Mouse (Mus musculus) c-Kit-positive CD71-negative TER-119-negative erythroid progenitor cells, embryonic 14.5 days (primary cell): ENCODE data around the gene Cntnap1.
A peak's percentile ranks its signal among the peaks of the same experiment; 100 is the strongest.

Source experiments
- DNase-seq: peaks from one replicate; pipeline ENCODE4 v3.0.0-alpha.2; 2013; ENCODE audit warnings: low read depth

Cntnap1 gene

DNA sequence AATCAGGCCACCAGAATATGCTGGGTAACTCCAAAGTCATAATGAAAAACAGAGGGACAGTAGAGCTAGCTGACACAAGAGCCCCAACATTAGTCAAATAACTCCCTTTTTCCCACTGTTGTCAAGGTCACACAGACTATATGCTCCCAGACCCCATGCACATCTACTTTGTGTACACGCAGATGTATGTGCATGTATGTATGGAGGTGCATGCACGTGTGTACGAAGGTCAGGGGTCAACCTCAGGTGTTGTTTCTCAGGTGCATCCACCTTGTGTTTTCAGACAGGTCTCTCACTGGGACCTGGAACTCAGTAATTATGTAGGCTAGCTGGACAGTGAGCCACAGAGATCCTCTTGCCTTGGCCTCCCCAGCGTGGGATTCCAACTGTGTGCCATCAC is 15.1 kb downstream of the Cntnap1 start:
- DNase-seq = no peak

DNA sequence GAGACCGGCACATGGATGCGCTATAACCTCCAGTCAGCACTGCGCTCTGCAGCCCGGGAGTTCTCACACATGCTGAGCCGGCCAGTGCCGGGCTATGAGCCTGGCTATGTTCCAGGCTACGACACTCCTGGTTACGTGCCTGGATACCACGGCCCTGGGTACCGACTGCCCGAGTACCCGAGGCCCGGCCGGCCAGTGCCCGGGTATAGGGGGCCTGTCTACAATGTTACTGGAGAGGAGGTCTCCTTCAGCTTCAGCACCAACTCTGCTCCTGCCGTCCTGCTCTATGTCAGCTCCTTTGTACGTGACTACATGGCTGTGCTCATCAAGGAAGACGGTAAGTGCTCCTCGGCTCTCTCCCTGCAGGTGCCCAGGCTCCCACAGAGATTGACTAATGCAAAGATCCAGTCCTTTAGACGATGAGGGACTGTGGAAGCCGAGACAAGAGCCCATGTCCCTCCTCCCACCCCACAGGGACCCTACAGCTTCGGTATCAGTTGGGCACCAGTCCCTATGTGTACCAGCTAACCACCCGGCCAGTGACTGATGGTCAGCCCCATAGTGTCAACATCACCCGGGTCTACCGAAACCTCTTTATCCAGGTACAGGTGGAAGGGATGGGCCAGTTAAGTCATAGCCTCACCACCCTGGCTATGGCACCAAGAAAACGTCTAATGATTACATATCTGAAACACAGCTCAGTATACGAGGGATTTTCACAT is 16.4 kb downstream of the Cntnap1 start:
- no peak for DNase-seq

DNA sequence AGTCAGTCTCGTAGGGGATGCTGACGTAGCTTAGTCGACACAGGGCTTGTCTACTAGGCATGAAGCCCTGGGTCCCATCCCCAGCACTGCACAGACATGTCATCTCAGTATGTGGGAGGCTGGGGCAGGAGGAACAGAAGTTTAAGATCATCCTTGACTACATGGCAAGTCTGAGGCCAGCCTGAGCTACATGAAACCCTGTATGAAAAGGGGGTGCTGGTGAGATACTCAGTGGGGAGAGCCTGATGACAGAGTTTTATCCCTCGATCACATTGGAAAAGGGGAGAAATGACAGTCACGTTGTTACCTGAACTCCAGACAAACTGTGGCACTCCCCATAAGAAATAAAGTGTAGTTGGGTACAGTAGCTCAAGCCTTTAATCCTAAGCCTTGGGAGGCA is 17.2 kb downstream of the Cntnap1 start:
- DNase-seq = no peak

GRCm38 (mm10) chr11:101188166-101188805 is 18.0 kb downstream of the Cntnap1 start:
- DNase-seq = no peak

GRCm38 (mm10) chr11:101189495-101190180 is 19.3 kb downstream of the Cntnap1 start:
- no peak for DNase-seq

DNA sequence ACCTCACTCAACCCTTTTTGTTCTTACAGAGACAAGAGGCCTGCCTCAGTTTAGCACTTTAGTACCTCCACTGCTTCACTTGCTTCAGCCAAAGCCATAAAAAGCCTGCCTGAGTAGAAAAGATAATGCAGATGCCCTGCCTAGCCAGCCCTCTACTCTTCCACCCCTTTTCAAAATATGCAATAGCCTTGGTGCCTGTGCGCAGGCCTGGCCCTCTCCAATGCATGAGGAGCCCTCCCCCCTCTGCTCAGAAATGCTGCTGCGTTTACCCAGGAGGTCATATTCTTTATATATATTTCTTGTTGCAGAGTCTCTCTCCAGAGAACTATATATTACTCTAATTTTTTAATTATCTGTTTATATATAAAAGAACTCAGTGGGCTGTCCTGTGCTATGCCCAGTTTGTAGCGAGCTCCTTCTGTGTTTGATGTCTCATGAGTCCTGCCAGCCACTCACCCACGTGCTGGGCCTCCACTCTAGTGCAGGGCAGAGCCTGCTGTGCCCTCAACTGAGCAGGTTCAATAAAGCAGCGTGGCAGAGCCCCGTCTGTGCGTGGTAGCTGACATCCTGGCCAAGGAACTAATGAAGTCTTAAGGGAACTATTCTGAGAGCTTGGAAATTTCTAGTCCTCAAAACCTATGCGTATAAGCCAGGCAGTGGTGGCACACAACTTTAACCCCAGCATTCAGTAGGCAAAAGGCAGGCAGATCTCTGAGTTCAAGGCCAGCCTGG is 20.0 kb downstream of the Cntnap1 start:
- DNase-seq = no peak

GRCm38 (mm10) chr11:101190913-101191907 is 20.9 kb downstream of the Cntnap1 start:
- no peak for DNase-seq

- no peak for DNase-seq
Measured at GRCm38 (mm10) chr11:101191919-101192470, 21.7 kb downstream of the Cntnap1 start.

GRCm38 (mm10) chr11:101192646-101193045 is 22.3 kb downstream of the Cntnap1 start:
- DNase-seq = no peak

- DNase-seq = no peak
Measured at GRCm38 (mm10) chr11:101193076-101193475, 22.8 kb downstream of the Cntnap1 start.

DNA sequence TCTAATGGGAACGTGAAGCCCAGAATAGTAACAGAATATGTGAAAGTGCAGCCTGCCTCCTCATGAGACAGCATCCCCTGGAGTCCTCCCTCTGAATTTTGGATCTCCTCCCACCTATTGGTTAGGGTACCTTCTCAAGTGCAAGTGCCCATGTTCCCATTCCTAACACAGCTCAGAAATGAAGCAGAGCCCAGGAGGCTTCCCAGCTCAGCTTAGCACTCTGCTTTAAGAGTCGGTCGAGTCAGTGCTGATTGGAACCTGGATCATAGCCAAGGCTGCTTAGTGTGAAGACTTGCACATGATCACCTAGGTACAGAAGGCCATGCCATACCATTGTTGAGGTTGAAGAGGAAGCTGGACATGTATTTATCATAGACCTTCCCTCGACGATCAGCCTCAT is 23.8 kb downstream of the Cntnap1 start:
- DNase-seq = no peak

- no peak for DNase-seq
Measured at GRCm38 (mm10) chr11:101194643-101195042, 24.3 kb downstream of the Cntnap1 start.

DNA sequence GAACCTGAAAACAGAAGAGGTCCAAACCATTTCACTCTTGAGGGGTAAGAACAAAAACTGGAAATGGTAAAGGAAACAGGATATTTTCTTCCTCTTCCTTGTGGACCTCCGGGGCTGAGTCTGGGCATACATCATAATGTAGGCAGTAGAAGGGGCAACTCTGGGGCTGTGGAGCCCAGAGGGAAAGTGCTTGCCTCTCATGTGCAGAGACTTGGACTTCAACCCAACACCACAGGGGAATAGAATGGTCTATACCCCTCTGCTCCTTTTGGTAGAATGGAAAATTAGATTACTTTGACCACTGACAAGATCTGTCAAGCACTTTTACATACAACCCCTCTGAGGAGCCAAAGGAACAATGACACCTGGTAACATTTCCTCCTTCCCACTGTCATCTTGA is 24.8 kb downstream of the Cntnap1 start:
- DNase-seq = no peak

DNA sequence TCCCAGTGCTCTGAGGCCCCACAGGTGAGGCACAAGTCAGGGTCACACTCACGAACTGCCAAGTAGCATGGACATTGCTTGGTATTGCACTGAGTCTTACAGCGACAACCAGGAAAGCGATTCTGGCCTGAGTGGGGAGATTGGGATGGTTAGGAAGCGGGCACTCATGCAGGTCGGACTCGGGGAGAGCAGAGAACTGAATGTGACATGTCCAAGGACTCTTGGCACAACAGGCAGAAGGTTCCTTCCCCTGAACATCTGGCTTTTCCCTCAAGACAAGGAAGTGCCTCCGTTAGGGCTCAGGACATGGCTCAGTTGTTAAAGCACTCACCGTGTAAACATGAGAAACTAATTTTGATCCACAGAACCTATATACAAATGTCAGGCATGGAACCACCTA is 25.2 kb downstream of the Cntnap1 start:
- DNase-seq = no peak

GRCm38 (mm10) chr11:101196175-101196574 is 25.9 kb downstream of the Cntnap1 start:
- DNase-seq = no peak

GRCm38 (mm10) chr11:101199555-101199954 is 29.2 kb downstream of the Cntnap1 start:
- no peak for DNase-seq

DNA sequence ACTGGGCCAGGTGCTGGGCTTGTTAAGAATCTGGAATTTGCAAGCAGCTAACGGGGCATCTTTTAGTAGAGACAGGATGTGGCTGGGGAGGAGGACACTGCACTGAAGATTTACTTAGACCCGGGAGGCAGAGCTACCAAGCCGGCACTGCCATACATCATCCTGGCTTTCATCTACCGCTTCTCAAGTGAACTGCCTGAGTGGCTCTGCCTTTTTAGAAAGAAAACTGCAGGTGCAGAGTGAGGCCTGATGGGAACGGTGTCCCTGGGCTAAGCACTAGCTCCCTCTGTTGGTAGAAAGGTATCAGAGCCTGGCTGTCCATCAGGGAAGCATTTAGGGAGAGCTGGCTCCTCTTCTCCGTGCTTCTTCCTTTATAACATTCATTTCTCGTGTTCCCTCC is 30.7 kb downstream of the Cntnap1 start:
- DNase-seq = peak; percentile 38

- peak; percentile 72 for DNase-seq
Measured at GRCm38 (mm10) chr11:101211970-101212369, 41.6 kb downstream of the Cntnap1 start.

GRCm38 (mm10) chr11:101216936-101217335 is 46.6 kb downstream of the Cntnap1 start:
- no peak for DNase-seq

GRCm38 (mm10) chr11:101218436-101219055 is 48.2 kb downstream of the Cntnap1 start:
- no peak for DNase-seq
